Mouse (Mus musculus) urinary bladder, postnatal 10 days (tissue): ENCODE data around the gene Tmed2.
A peak's percentile ranks its signal among the peaks of the same experiment; 100 is the strongest.
"Not testable (repeated sequence)": the region's sequence is repeated elsewhere in the genome, so short reads cannot be mapped to it uniquely, and the experiment has no call there.

Experiments used
- DNase-seq: peaks from one replicate; pipeline ENCODE4 v3.0.0; 2022; ENCODE audit warnings: low spot score

The Tmed2 gene

DNA sequence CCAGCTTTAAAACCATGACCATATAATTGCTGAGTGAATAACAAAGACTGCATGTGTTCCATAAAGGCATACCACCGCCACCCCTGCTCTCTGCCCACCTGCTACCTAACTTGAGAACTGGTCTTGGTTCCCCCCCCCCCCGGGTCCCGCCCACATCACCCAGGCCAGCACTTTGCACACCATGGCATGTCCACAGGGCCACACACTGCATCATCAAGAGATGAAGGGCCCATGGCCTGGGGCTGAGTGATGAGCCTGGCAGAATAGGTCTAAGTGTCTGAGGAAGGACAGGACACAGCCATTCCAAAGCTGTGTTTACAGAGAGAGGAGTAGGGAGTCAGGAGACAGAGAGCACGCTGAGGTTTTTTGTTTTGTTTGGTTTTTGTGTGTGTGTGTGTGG is 12.1 kb upstream of the Tmed2 start:
- no peak for DNase-seq

DNA sequence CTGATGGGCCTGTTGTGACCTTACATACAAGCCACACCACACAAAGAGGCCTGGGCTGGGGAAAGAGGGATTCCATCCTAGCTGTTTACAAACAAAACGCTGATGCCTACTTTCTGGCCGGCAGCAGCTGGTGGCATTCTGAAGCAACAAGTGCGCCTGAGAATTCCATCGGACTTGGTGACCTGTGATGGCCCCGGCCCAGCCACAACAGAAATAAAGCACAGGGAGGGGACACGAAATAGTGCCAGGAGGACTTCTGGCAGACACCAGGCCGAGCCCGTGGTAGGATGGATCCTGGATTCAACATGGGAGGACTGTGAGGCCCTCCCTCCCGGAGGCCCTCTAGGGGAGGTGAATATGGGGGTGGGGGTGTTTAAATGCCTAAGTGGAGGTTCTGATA is 11.7 kb upstream of the Tmed2 start:
- DNase-seq, result no peak

DNA sequence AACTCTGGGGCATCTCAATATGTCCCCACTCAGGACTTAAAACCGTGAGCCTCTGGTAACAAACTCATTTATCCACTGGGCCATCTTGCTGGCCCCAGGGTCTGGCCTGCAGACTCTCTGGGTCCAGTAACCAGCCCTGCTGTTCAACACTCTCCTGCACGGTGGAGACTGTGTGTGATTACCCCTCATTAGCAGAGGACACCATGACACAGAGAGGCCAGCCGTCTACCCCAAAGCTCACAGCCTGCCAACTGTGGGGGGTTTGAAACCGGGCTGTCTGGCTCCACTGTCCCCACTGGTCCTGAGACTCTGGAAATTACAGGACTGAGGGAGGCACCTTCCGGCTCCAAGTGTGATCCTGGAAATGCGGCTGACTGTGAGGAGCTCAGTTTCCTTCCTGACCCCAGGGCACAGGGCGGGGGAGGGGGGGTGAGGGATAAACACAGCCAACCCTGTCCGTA is 11.3 kb upstream of the Tmed2 start:
- DNase-seq, result no peak

DNA sequence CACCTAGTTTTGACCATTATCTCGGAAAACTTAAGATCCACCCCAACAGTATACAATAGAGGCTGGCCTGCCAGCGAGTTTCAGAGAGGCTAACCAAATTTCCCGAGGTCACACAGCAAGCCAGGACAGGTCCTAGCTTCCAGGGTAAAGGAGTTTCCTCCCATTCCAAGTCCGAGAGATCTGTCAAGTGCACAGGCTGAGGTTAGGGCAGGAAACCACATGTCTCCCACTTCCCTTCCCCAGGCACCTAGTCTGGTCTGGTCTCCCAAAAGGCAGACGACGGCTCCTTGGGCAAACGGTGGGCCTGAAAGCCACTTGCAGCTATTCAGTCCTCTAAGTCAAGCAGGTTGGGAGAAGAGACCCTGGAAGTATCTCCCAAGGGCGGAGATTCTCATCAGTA is 10.8 kb upstream of the Tmed2 start:
- no peak for DNase-seq

DNA sequence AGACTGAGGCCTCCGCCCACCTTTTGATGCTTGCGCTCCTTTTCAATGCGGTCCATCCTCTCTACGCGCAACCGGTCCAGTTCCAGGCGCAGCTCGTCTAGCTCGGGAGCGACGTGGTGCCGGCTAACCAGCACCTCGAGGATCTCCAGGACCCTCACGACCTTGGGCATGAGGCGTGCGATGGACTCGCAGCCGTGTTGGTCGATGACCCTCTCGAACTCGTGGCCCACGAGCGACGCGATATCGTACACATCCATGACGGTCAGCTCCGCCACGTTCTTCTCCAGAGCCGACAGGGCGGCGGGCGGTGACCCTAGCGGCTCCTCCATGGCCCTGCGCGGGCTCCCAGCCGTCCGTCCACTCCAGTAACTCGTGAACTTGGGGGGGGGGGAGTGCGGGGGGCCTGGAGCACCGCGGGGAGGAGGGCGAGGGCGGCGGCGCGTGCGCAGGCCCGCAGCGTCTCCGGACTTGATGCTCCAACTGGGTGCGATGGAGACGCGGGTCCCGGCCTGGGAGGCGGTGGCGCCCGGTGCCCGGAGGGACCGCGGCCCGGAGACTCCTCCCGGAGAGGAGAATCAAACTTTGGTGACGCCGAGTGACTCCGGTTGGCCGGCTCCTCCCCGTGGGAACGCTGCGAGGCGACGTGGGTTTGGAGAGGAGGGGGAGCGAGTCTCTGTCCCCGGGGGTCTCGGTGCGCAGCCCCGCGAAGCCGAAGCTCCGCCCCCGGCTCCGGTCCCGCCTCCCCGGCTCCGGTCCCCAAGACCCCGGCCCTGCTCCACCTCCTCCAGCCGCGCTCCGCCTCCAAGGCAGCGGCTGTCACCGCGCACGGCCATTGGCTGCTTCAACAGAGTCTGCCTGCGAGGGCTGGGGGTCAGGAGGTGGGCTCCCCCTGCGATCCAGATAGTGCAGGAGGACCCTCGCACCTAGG is 9.6 kb upstream of the Tmed2 start, which contains the start of gene Rilpl1:
Gene Rilpl1, minus strand, starts transcription at position 737 of the 928 bp plus-strand sequence.
- no peak for DNase-seq

DNA sequence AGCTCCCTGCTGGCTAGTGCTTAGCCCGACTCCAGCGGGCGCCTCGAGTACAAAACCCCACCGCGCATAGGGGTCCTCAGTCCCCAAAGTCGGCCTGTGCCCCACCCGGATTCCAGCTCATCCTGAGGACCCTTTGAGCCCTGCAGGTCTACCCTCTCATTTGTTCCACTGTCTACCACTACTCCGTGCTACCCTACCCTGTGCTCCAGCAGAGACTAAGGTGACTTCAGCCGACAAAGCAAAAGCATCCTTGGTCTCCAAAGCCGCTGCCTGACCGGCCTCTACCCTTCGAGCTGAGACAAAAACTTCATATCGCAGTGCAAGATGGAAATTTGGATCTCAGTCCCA is 8.9 kb upstream of the Tmed2 start:
- no peak for DNase-seq

DNA sequence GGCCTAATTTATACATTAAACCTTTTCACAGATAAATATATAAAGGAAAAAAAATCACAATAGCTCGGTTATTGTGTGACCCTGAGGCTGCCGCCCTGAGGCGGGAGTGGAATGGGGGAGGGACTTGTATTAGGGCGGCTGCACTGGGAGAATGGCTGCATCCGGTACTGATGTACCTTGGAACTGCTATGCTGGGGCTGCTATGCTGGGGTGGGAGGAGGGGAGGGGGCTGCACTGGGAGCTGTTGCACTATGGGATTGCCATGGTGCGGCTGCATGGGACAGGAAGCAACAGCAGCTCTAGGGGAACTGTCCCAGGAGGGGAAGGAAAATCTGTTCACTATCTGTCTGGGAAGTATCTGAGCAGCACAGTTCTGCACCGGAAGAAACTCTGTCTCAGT is 8.0 kb upstream of the Tmed2 start:
- no peak for DNase-seq

DNA sequence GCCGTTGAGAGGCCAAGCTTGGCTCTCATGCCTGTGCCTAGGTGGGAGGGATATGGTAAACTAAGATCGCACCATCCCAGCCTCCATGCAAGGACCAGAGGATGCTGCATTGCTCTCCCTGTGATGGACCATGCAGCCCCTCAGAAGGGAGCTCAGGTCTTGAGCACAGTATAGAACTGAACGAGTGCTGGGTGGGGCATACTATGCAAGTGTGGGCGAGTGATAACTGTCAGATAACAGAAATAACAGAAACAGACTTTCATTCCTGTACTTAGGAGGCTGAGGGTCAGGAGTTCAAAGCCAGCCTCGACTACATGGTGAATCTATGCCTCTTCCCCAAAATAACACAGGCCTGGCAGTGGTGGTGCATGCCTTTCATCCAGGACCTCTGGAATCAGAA is 5.5 kb upstream of the Tmed2 start:
- no peak for DNase-seq

DNA sequence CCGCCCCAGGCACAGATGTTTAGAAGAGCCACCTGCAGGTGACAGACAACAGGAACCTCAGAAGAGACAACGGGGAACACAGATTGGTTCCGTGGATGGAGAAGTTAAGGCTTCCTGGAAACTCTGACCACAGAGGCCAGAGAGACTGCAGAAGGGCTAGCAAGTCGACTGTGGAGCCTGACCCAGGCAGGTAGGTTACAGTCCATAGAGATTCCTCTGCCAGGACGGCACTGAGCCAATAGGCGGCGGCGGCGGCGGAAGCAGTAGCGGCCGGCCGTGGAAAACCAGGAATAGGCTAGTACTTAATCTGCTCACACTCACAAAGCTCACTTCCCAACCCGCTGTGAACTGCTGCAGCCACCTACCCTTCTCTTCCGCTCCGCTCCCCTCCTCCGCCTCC is 3.7 kb upstream of the Tmed2 start:
- no peak for DNase-seq

DNA sequence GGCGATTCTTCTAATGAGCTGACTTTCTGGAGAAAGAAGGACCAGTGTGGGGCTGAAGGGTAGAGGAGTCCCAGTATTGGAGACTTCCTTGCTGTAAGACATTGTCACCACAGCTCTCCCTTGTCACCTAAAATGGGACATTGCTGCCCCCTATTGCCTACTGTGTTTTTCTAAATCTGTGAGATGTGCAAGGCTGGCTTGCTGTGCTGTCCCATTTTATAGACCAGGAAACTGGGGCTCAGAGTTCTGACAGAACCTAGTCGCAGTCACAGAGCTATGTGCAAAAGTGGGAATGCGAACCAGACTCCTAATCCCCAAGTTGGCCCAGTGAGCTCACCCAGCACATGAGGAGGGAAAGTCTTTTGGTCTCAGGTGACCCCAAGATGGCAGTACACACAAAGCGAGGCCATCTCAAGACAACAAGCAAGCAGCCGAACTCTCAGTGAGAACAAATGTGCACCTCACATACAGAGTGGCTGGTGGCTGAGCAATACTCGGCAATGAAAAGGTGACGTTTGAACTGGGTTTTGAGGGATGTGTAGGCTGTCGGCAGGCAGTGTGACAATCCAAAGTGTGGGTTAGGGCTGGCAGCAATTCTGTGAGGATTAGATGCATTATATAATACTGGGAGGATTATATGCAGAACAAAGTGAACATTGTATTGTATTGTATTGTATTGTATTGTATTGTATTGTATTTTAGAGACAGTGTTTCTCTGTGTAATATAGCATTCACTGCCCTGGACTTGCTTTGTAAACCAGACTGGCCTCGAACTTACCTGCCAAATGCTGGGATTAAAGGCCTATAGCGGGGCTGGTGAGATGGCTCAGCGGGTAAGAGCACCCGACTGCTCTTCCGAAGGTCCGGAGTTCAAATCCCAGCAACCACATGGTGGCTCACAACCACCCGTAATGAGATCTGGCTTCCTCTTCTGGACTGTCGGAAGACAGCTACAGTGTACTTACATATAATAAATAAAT is 1.4 kb upstream of the Tmed2 start:
- DNase-seq, result no peak

DNA sequence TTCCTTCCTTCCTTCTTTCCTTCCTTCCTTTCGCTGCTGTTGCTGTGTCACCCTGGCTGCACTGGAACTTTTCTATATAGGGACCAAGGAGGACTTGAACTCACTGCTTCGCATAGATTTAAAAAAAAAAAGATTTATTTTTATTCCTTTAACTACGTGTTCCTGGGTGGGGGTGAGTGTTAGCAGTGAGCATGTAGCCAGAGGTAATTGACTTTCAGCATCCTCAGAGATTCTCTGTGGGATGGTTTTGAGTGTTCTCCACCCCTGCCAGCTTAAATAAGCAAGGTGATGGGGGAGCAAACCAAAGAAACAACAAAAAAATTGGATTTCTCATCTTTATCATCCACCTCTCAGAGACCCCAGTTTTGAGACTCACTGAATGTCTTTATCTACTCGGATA is 590 bp upstream of the Tmed2 start:
- no peak for DNase-seq

DNA sequence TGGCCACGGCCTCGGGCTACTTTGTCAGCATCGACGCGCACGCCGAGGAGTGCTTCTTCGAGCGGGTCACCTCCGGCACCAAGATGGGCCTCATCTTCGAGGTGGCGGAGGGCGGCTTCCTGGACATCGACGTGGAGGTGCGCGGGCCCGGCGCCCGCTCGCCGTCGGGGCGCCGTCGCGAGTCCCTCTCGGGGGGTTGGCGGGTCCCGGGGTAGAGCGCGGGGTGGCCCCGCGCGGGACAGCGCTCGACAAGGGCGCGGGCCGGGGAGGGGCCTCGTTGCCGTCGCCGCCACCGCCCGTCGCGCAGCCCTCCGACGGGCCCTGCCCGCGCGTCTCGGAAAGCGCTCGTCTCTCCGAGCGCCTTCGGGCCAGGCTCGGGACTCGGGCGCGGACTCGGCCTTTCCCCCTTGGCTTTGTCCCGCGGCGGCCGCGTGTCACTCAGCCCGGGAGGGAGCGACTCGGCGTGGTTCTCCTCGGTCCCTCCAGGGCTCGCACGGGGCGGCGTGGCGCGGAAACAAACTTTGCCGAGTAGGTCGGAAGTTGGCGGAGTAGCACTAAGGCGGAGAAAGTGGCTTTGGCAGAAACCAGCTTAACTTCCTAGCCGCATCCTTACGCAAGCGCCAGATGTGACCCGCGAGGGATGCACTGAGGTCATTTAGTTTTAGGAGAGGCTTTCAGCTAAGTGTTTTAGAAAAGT is 558 bp downstream of the Tmed2 start:
- peak; percentile 48 for DNase-seq

DNA sequence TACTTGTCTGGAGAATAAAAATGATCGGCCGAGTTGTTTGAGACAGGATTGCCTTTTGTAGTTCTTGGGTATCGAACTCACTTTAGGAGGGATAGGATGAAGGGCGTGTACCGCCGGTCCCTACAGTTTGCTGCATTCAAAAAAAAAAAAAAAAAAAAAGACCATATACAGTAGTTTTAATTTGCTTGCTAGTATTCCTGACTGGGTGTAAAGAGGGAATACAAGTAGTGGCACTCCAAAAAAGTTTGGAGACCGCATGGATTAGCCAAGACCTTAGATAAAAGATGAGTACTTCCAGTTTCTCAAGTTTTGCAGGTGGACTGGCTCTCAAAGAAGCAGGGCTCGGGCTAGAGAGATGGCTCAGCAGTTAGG is 1.1 kb downstream of the Tmed2 start:
- no peak for DNase-seq

DNA sequence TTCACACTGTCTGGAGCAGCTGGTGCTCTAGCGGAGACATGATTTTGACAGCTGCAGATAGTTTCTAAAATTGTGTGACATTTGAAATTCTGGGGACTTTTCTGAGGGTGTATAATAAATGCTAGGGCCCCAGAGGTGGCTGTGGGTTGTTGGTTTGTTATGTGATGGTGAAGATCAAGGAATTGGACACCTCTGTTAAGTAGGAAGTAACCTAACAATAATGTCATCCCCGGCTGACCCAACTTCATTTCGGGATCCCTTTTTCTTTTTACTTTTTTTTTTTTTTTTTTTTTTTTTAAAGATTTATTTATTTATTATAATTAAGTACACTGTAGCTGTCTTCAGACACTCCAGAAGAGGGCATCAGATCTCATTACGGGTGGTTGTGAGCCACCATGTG is 10.2 kb downstream of the Tmed2 start:
- DNase-seq, result not testable (repeated sequence)

DNA sequence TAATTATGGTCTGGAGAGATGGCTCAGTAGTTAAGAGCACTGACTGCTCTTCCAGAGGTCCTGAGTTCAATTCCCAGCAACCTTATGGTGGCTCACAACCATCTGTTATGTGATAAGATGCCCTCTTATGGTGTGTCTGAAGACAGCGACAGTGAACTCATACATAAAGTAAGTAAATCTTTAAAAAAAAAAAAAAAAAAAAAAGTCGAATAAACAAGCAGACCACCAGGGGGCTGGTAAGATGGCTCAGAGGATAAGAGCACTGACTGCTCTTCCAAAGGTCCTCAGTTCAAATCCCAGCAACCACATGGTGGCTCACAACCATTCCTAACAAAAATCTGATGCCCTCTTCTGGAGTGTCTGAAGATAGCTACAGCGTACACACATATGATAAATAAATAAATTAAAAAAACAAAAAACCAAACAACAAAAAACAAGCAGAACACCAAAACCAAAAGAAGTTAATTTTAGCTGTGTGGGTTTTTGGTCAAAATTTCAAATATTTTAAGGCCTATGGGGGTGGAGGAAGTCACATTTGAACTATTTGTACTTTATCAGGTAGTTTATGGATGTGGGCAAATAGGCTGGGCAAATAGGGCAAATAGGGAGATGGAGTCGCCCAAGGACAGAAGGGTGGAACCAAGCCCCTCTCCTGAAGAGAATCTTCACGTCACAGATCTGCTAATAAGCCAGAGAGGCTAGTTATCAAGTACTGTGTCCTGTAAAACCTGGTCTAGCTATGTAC is 11.0 kb downstream of the Tmed2 start:
- DNase-seq, result not testable (repeated sequence)

DNA sequence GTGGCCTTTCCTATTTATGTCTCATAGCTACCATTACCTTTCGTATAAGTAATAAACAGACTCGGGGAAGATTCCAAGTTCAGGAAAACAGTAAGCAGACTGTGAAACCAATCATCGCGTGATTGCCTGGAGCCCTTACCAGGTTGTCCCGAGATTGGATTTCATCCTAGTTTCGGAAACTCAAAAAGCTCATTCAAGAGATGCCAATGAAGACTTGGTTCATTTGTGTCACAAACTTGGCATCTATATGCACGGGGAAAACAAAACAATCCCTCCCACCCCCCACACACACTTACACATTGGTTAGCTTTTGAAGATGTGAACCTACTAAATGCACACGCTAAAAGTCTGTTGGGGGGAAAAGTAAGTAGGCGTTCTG is 11.6 kb downstream of the Tmed2 start:
- no peak for DNase-seq

DNA sequence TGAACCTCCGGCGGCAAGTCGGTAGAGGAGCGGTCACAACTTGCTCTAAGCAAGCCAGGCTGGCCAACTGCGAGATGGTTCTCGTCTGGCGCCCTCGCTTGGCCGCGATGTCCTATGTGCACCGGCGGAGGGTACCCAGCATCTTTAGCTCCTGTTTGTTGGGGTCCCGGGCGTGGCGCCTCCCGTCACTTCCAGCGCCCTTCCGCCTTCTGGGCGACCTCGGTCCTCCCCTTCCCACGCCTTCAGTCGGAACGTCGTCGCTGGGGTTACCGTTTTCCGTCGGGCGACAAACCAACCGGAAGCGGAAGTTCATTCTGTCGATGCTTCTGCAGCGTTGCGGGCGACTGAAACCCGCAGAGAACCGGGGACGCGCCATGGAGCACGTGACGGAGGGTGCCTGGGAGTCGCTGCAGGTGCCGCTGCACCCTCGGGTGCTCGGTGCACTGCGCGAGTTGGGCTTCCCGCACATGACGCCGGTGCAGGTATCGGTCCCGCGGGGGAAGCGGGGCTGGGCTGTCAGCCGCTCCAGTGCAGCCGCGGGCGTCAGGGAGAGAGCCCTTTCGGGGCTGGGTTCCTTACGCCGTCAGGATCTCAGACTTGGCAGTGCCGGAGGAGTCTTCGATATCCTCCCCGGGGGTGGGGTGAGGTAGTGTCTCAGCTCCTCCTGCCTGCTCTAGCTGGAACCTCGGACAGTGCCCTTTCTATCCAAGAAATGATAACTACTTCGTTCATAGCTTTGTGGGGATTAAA is 12.2 kb downstream of the Tmed2 start, which contains the start of gene Ddx55:
Gene Ddx55, plus strand, starts transcription at position 307 of the 750 bp plus-strand sequence.
- DNase-seq, result peak; percentile 67

DNA sequence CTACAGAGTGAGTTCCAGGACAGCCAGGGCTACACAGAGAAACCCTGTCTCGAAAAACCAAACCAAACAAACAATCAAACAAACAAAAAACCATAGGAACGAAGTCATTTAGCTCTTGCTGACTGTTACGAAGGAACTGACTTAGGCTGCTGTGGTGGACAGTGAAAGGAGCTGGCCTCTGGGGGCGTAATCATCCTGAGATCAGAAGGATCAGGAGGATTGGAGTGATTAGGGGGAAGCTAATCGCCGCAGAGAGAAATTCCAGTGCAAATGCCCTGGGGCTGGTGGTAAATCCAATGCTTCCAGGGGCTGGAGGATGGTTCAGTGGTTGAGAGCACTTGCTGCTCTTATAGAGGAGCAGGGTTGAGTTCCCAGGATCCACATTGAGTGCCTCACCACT is 13.1 kb downstream of the Tmed2 start:
- no peak for DNase-seq

DNA sequence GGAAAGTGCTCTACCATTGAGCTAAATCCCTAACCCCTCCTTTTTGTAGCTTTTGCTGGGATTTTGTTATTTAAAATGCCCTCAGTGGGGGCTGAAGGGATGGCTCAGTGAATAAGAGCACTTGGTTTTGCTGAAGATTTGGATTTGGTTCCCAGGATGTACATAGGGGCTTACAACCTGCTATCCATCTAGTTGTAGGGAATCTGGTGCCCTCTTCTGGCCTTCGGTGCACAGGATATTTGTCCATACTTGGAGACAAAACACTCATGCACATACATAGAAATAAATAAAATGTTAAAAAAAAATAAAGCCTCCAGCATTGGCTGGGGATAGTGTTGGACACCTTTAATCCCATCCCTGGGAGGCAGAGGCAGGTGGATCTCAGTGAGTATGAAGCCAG is 14.7 kb downstream of the Tmed2 start:
- no peak for DNase-seq

DNA sequence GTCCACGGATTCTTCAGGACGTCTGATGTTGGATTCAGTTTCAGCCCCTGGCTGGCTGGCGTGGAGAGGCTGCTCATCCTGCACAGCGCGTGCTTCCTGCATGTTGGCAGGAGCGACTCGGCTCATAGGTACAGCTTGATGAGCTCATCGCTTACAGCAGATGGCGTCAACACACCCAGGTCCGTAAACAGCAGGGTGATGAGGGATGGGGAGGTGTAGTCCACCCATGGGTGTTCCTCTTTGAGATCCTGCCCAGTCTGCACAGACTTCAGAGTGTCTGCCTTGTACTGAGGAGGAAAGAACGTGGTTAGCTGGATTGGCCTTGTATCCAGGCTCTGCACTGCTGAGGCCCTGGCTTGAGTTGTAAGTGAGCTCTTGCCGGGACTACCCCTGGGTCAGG is 30.6 kb downstream of the Tmed2 start:
- DNase-seq, result no peak

DNA sequence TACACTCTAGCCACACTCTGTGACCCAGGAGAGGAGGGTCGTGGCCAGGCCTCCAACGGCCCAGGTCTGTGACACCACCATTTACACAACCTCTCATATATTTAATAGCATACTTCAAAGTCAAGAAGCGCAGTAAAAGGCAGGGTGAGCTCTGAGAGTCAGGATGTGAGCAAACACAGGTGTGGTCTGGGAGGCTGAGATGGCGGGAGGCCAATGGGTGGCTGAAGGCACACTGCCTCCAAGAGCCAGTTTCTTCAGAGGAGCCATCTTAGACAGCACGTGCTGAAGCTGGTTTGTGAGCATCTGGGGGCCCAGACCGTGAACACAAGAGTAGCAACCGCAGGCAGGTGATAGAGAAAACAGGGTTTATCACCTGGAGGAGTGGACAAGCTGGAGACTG is 35.0 kb downstream of the Tmed2 start:
- no peak for DNase-seq
